Mouse (Mus musculus): Measurements from ENCODE around the gene Anapc2.

DNA sequence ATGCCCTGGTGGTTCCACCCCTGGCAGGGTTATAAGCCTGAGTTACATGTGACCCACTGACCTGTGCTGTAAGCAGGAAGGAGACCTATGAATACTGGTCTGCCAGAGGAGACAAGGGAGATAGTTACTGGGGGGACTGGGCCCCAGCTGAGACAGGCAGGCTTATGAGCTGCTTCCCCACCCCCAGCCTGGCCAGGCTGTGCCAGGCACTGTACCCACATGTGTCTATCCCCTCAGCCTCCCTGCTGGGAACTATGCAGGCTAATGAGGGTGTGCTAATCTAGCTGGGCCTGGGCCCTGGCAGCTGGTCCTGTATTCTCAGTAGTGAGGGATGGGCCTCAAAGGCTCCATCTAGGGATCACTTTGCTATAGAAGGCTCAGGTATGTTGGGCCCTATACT, 5.0 kb upstream of the Anapc2 start:
- no peak for TF ChIP-seq CTCF (IDR thresholded peaks at IDR 0.05)
- no peak for TF ChIP-seq EP300 (IDR thresholded peaks at IDR 0.05)

Data from lung, postnatal 0 days (tissue).